Mouse (Mus musculus): ENCODE results near the gene Arhgap22. TPM values are rescaled to one million over a fixed set of nuclear protein-coding genes. Genes with fewer than 3 reads are reported as not detected.

Arhgap22 gene
- total RNA-seq, 2 experiments from 2014 or later: 10.9 to 12.1 TPM

DNA sequence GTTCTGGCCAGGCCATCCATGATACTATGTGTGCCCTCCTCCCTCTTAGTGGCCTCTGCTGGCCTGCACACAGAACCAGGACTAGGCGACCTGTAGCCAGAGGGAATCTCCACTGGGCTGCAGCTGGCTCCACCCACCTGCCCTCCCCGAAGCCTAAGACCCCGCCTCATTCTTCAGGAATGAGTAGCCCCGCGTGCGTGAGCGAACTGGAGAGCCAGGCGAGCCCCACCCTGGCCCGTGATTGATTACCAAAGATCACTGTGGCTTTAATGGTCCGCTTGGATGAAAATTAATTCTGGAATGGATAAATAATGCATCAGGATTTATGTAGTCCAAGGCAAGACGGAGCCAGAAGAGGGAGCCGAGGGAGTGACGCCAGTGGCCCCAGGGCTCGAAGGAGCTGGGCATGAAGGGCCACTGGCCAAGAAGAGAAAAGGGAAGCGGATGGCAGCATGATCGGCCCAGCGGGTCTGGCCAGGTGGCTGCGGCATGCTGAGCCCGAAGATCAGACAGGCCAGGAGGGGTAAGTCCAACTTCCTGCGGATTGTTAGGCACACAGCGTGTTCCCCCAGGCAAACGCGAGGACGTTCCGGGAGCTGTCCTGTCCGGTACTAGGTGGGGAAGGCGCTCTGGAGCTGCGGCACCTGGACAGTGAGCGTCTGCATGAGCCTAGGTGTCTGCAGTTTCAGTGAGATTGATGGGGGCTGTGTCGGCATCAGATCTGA is 36.6 kb downstream of the Arhgap22 start:
- no peak for TF ChIP-seq CTCF (IDR thresholded peaks at IDR 0.05)
- intact Hi-C loops (cut with DNase I): no loop called here
- peak overlapping the region; percentile 20 for H3K4me3 ChIP-seq
- no peak for DNase-seq (ENCODE audit: extremely low spot score in 1 of 2, low spot score in 2 of 2)
- no peak overlapping the region for H3K27ac ChIP-seq

DNA sequence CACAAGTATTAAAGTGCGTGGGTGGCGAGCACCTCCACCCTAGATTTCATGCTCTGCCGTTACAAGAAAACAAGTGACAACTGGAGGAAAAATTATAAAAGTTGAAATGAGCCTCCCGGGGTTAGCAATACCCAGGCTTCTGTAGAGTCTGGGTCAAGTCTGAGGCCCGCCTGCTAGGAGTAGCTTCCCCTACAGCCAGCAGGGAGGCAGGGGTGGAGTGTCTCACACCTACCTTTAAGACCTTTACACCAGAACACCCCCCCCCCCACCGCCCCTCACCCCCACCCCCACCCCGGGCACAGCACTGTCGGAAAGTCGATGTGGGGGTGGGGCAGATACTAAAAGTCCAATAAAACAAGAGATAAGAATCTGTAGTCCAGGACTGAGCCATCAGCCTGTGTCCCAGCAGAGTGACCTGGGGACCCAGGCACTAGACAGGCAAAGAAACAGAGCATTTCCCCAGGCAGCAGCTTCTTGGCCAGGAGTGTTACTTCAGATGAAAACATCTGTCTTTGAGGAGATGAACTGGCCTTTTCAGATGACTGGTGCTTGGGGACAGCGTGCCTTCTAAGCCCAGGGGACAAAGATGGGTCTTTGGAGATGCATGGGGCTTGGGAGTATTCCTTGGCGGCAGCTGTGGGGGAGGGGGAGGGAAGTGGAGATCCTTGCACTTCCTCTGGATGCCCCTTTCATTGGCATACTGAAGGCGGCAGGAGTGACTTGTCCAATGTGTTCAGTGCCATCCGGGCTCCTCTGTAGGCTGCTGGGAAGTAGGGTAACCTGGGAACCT is 37.3 kb downstream of the Arhgap22 start:
- Histone ChIP-seq H3K4me3 (peak overlapping the region; percentile 20; the same call in 1 of the 2 replicates), H3K27ac (no peak overlapping the region)
- TF ChIP-seq CTCF (IDR thresholded peaks at IDR 0.05): no peak
- intact Hi-C loops (cut with DNase I): no loop called here
- DNase-seq (ENCODE audit: extremely low spot score in 1 of 2, low spot score in 2 of 2): no peak

DNA sequence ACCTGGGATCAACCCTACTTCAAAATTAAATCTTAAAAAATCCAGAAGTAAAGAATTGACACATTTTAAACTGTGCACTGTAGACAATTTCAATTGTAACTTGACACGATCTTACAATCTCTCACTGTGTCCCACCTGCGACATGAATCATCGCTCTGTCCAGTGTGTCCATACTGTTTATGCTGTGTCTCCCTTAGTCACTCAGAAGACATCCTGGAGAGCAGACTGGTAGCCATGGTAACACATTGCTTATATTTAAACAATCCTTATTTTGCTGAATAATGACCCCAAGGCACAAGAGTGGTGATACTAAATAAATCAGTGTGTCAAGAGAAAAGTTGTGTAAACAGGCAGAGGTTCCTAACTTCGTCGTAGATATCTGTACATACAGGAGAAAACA is 44.4 kb downstream of the Arhgap22 start:
- no peak overlapping the region for H3K27ac ChIP-seq
- TF ChIP-seq CTCF (IDR thresholded peaks at IDR 0.05): no peak
- intact Hi-C loops (cut with DNase I): no loop called here
- DNase-seq (ENCODE audit: extremely low spot score in 1 of 2, low spot score in 2 of 2): no peak
- no peak overlapping the region for H3K4me3 ChIP-seq

DNA sequence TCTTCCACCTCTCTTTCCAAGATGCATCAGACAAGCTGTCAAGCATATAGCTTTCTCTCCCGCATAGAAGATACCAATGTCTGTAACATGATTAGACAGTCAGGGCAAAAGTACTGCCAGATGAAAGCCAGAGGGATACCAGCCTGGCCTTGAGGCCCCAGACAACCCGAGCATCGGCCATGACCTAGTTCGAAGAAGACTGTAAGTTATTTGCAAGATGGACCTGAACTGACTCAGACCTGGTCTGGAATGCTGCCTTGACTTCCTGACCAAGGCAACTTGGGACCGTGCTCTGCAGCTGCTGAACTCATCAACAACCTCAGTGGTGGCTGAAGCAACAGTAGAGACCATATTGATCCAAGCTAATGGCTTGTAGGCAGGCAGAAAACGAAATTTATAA is 46.3 kb downstream of the Arhgap22 start:
- DNase-seq (ENCODE audit: extremely low spot score in 1 of 2, low spot score in 2 of 2): no peak
- no peak overlapping the region for H3K4me3 ChIP-seq
- intact Hi-C loops (cut with DNase I): no loop called here
- no peak overlapping the region for H3K27ac ChIP-seq
- no peak for TF ChIP-seq CTCF (IDR thresholded peaks at IDR 0.05)

DNA sequence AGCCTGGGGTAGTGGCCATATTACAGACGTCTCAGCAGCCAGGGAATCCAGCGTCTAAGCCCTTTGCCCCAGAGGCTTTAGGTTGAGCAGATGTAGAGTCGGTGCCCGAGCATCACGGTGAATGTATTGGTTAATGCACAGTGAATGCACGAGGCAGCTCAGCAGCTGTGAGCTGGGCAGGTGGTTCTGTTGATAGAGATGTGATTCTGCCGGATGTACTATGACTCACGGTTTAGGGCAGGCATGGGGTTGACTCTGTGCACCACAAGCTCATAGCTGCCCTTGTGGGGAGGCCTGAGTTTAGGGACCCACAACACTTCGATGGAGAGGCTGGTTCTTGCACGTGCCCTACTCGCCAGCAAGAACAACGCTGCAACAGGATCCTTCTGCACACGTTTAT is 51.0 kb downstream of the Arhgap22 start:
- no peak for DNase-seq (ENCODE audit: extremely low spot score in 1 of 2, low spot score in 2 of 2)
- no peak for TF ChIP-seq CTCF (IDR thresholded peaks at IDR 0.05)
- intact Hi-C loops (cut with DNase I): no loop called here
- Histone ChIP-seq H3K27ac (no peak overlapping the region), H3K4me3 (no peak overlapping the region)

DNA sequence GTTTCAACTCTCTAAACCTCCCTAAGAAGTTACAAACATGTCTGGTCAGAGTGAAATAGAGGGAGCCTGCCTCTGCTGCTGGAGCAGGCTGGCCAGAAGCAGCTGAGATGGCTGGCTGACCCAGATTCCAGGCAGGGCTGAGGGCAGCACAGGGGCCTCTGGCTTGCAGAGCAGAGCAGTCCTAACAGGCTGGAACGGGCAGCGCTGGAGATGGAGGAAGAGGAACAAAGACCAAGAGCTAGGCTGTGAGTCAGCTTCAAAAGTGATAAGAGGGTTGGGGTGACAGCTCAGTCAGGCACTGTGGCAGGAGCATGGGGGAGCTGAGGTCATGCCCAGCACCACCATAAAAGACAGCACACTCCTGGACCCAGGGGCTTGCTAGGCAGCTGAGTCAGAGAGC is 62.4 kb downstream of the Arhgap22 start:
- DNase-seq (ENCODE audit: extremely low spot score in 1 of 2, low spot score in 2 of 2): no peak
- TF ChIP-seq CTCF (IDR thresholded peaks at IDR 0.05): no peak
- H3K27ac ChIP-seq: no peak overlapping the region
- no peak overlapping the region for H3K4me3 ChIP-seq
- intact Hi-C loops (cut with DNase I): no loop called here

DNA sequence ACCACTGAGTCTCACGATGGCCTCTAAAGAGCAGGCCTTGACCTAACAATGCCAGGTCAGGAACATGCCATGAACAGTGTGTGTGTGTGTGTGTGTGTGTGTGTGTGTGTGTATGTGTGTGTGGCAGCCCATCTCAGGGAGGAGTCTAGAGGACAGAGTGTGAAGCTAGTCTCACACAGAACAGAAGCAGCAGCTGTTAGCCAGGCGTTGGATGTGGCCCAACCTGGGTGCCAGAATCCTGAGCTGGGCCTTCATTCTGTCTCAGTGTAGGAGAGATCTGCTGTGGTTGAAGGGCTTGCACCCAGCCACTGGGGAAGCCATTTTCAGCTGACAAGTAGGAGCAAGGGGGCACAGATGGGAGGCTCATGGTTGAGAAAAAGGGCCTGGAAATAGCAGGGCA is 64.5 kb downstream of the Arhgap22 start:
- no peak for TF ChIP-seq CTCF (IDR thresholded peaks at IDR 0.05)
- H3K27ac ChIP-seq: no peak overlapping the region
- intact Hi-C loops (cut with DNase I): no loop called here
- no peak for DNase-seq (ENCODE audit: extremely low spot score in 1 of 2, low spot score in 2 of 2)
- H3K4me3 ChIP-seq: no peak overlapping the region

DNA sequence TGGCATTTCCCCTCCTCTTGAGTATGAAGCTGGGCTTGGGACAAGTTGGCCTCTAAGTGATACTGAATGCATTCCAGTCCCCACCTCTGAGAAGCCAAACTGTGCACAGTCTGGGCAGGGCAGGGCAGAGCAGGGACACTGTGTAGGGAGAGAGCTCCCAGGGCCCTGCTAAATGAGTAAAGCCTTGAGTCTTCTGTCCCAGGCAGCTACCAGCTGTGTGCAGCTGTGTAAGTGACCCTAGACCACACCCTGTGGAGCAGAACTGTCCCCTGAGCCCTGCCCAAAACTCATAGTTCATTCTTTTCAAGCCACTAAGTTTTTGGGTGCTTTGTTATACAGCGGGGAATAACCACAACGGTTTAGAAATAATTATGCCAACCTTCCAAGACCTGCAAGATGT is 67.1 kb downstream of the Arhgap22 start:
- no peak for DNase-seq (ENCODE audit: extremely low spot score in 1 of 2, low spot score in 2 of 2)
- Histone ChIP-seq H3K27ac (no peak overlapping the region), H3K4me3 (no peak overlapping the region)
- intact Hi-C loops (cut with DNase I): no loop called here
- TF ChIP-seq CTCF (IDR thresholded peaks at IDR 0.05): no peak

DNA sequence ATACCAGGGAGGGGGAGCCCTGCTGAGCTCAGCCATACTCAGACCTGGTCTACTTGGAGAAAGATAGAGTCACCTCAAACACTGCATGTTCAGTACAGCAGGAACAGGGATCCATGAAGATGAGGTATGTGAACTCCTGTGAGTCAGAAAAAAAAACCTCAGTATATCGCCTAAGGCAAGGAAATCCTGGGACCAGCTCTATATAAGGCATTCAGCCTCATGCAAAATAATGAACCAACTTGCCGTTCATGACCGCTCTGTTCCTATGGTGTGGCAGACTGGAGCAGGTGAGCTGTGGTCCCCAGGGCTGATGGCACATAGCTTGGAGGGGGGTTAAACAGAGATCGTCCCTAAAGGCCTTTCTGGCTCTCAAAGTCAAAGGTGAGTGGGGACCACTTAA is 68.6 kb downstream of the Arhgap22 start:
- Histone ChIP-seq H3K27ac (no peak overlapping the region), H3K4me3 (no peak overlapping the region)
- no peak for TF ChIP-seq CTCF (IDR thresholded peaks at IDR 0.05)
- no peak for DNase-seq (ENCODE audit: extremely low spot score in 1 of 2, low spot score in 2 of 2)
- intact Hi-C loops (cut with DNase I): no loop called here

DNA sequence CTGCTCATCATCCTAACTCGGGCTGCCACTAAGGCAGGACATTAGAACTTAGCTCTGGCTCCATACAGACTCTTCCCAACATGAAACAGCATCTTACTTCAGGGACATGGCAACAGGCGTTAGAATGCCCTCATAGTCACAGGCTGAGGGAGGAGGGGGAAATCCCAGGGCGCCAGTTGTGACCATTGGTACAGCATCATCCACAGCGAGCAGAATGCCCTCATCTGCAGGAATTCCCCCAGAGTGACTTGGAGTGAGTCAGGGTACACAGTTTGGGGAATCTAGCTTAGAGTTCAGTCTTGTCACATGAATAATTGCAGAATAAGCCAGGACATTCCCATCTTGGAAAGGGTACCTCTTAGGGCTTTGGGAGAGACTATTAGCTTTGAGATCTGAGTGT is 74.1 kb downstream of the Arhgap22 start:
- no peak for DNase-seq (ENCODE audit: extremely low spot score in 1 of 2, low spot score in 2 of 2)
- no peak overlapping the region for H3K27ac ChIP-seq
- intact Hi-C loops (cut with DNase I): no loop called here
- no peak for TF ChIP-seq CTCF (IDR thresholded peaks at IDR 0.05)
- no peak overlapping the region for H3K4me3 ChIP-seq

DNA sequence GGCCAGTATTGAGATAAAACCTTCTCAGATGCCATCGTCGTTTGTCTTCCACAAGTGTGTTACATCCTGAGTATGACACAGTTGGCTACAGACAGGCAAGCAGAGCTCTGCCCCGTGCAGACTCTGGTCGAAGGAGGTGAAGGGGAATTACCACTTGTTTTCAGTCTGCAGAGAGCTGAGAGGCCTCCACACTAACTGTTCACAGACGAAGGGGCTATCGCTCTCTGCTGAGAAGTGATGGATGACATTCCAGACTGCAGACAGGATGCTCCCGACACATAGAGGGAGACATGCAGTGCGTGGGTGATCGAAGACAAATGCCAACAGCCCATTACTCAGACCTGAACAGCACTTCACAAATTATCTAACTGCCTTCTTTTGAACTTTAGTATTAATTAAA is 76.2 kb downstream of the Arhgap22 start:
- TF ChIP-seq CTCF (IDR thresholded peaks at IDR 0.05): no peak
- no peak for DNase-seq (ENCODE audit: extremely low spot score in 1 of 2, low spot score in 2 of 2)
- intact Hi-C loops (cut with DNase I): no loop called here
- Histone ChIP-seq H3K27ac (no peak overlapping the region), H3K4me3 (no peak overlapping the region)

DNA sequence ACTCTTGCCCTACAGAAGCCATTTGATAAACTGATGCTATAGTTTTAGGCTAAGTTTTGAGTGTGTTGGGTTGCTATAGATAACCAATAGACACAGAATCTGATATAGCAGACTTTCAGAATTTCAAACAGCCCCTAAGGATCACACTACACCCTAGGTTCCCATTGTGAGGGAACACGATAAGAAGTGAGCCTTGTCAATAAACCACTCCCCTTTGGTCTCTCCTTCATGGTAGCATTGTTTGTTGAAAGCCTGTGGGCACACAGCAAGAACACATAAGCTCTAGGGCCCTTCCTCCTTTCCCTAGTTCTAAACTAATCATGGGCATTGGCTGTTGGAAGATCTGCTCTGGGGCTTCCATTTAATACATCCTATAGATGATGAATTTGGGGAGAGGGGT is 80.7 kb downstream of the Arhgap22 start:
- H3K27ac ChIP-seq: no peak overlapping the region
- no peak for DNase-seq (ENCODE audit: extremely low spot score in 1 of 2, low spot score in 2 of 2)
- intact Hi-C loops (cut with DNase I): no loop called here
- H3K4me3 ChIP-seq: no peak overlapping the region
- no peak for TF ChIP-seq CTCF (IDR thresholded peaks at IDR 0.05)

Data from left cerebral cortex, adult 2 months (tissue).